12 mouse cellular contexts compared by ENCODE assay signal in the genomic region with DNA sequence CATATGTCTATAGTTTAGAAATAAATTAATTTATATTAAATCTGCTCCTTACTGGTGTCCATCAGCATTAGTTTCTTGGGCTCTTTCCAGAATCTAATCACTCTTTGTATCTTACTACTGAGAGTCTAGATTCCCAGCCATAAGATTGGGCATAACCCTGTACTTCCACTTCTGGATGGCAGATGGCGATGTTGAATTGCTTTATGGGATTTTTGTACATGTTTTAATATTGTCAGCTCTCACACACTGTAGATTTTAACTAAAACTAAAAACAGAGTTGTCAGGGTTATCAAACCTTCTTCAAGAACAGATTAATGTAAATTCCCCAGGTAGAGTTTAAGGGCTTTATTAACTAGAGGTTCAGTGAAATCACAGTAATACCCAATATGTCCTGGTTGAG.
DNase-seq lines count a peak whose midpoint lies in the region; ATAC-seq and TF ChIP-seq lines count a peak whose summit lies in the region.
"Had no signal": no experiment of that assay in that cellular context is flagged by ENCODE, and none has a peak within 500 bp of the region (broad histone marks: within the 10 kb centered on the region; RNA-seq: fewer than 3 reads in every experiment).

No protein-coding gene starts in this region.

- no peak for TF ChIP-seq EP300 in MEL (IDR thresholded peaks at IDR 0.05; ENCODE audit: low read depth in 1 of 2, low read length in 2 of 2)

- no peak for TF ChIP-seq POLR2A in MEL (IDR thresholded peaks at IDR 0.05; ENCODE audit: control insufficient read depth in 1 of 2, insufficient read depth in 1 of 2, low read depth in 1 of 2, low read length in 2 of 2, poor library complexity in 1 of 2)

- no peaks in the 10 kb centered on the region for H3K27me3 ChIP-seq in embryonic facial prominence, embryonic 11.5 days (ENCODE audit: control insufficient read depth, insufficient read depth, low read length)
- H3K27me3 ChIP-seq in embryonic facial prominence, embryonic 10.5 days (replicated peaks; ENCODE audit: low read depth, poor library complexity, severe bottlenecking): no peaks in the 10 kb centered on the region
- H3K27me3 ChIP-seq in MEL (ENCODE audit: control insufficient read depth in 1 of 2, insufficient read depth in 2 of 2, low read length in 2 of 2): no peaks in the 10 kb centered on the region
- H3K27me3 ChIP-seq: embryonic facial prominence, embryonic 12.5 days; limb, embryonic 15.5 days had no signal

- peak; percentile 6 for TF ChIP-seq RAD21 in MEL (IDR thresholded peaks at IDR 0.05; ENCODE audit: low read depth, low read length)

- peak in 1 of 3 experiments; percentile 12; a peak in 1 of 6 replicates for TF ChIP-seq CTCF in MEL (IDR thresholded peaks at IDR 0.05 in 2 of 3, conservative IDR thresholded peaks at IDR 0.05 in 1 of 3; ENCODE audit: control insufficient read depth in 1 of 3, insufficient read depth in 1 of 3, low read depth in 2 of 3, low read length in 3 of 3, poor library complexity in 1 of 3, severe bottlenecking in 1 of 3)

- DNase-seq in embryonic facial prominence, embryonic 11.5 days (ENCODE audit: low spot score): peak; percentile 56
- DNase-seq in embryonic facial prominence, embryonic 10.5 days (ENCODE audit: low spot score): no peak
- peak; percentile 3 to 10 for DNase-seq in kidney, postnatal 4 days
- no peak for DNase-seq in kidney, adult 11 months
- peak; percentile 69 for DNase-seq in 3T3-L1 (ENCODE audit: low read depth, low spot score)
- no peak for DNase-seq in MEL (ENCODE audit: low read depth, low spot score)
- no peak for DNase-seq in ovary, postnatal 10 days (ENCODE audit: low spot score)
- no peak for DNase-seq in heart, adult 8-10 months (ENCODE audit: low spot score)
- DNase-seq: gastrocnemius, postnatal 36 days; right cerebral cortex, postnatal 4 days had no signal

- H3K9ac ChIP-seq in embryonic facial prominence, embryonic 11.5 days (replicated peaks; ENCODE audit: low read length): no peak overlapping the region
- H3K9ac ChIP-seq in MEL (ENCODE audit: control insufficient read depth, low read depth, low read length, poor library complexity, severe bottlenecking): no peak overlapping the region
- H3K9ac ChIP-seq: embryonic facial prominence, embryonic 12.5 days; limb, embryonic 15.5 days had no signal

- no peaks in the 10 kb centered on the region for H3K79me2 ChIP-seq in MEL (ENCODE audit: control insufficient read depth, insufficient read depth, low read length, poor library complexity)

- H3K36me3 ChIP-seq in embryonic facial prominence, embryonic 11.5 days (replicated peaks; ENCODE audit: control insufficient read depth, insufficient read depth, low read depth, low read length): no peaks in the 10 kb centered on the region
- H3K36me3 ChIP-seq in embryonic facial prominence, embryonic 10.5 days (replicated peaks): no peaks in the 10 kb centered on the region
- H3K36me3 ChIP-seq in MEL (ENCODE audit: control insufficient read depth in 1 of 2, insufficient read depth in 2 of 2, low read length in 2 of 2): no peaks in the 10 kb centered on the region
- H3K36me3 ChIP-seq: embryonic facial prominence, embryonic 12.5 days; limb, embryonic 15.5 days had no signal

- H3K9me3 ChIP-seq in embryonic facial prominence, embryonic 11.5 days (replicated peaks; ENCODE audit: control insufficient read depth, low read length): no peaks in the 10 kb centered on the region
- peaks cover 13% of the 10 kb centered on the region for H3K9me3 ChIP-seq in embryonic facial prominence, embryonic 10.5 days
- H3K9me3 ChIP-seq in MEL (replicated peaks; ENCODE audit: insufficient read depth, low read length): no peaks in the 10 kb centered on the region
- H3K9me3 ChIP-seq: embryonic facial prominence, embryonic 12.5 days; limb, embryonic 15.5 days had no signal

- no peak overlapping the region for H3K4me3 ChIP-seq in embryonic facial prominence, embryonic 11.5 days (ENCODE audit: low read depth, low read length)
- H3K4me3 ChIP-seq in embryonic facial prominence, embryonic 10.5 days: no peak overlapping the region
- H3K4me3 ChIP-seq in MEL (ENCODE audit: control insufficient read depth in 1 of 2, insufficient read depth in 1 of 2, low read depth in 2 of 2, low read length in 2 of 2): no peak overlapping the region
- H3K4me3 ChIP-seq: embryonic facial prominence, embryonic 12.5 days; limb, embryonic 15.5 days had no signal

- ATAC-seq in embryonic facial prominence, embryonic 11.5 days (replicated peaks; ENCODE audit: insufficient number of reproducible peaks, low FRiP score, low TSS enrichment, low read depth): no peak

- H3K27ac ChIP-seq in embryonic facial prominence, embryonic 11.5 days (replicated peaks; ENCODE audit: low read depth, low read length): no peak overlapping the region
- no peak overlapping the region for H3K27ac ChIP-seq in embryonic facial prominence, embryonic 10.5 days (replicated peaks)
- H3K27ac ChIP-seq in MEL (ENCODE audit: control insufficient read depth, low read depth, low read length): no peak overlapping the region
- H3K27ac ChIP-seq: embryonic facial prominence, embryonic 12.5 days; limb, embryonic 15.5 days had no signal

- H3K4me2 ChIP-seq in embryonic facial prominence, embryonic 11.5 days (ENCODE audit: low read depth, low read length): no peak overlapping the region
- H3K4me2 ChIP-seq: embryonic facial prominence, embryonic 12.5 days; limb, embryonic 15.5 days had no signal

- H3K4me1 ChIP-seq in embryonic facial prominence, embryonic 11.5 days (ENCODE audit: control insufficient read depth, insufficient read depth, low read length): no peaks in the 10 kb centered on the region
- H3K4me1 ChIP-seq in embryonic facial prominence, embryonic 10.5 days: peaks cover 18% of the 10 kb centered on the region
- no peaks in the 10 kb centered on the region for H3K4me1 ChIP-seq in MEL (ENCODE audit: control insufficient read depth in 1 of 2, insufficient read depth in 2 of 2, low read length in 2 of 2)
- H3K4me1 ChIP-seq: embryonic facial prominence, embryonic 12.5 days had no signal

- WGBS in embryonic facial prominence, embryonic 11.5 days: 11% methylated on average over 1 of the region's 1 CpGs
- 8% methylated on average over 1 of the region's 1 CpGs for WGBS in embryonic facial prominence, embryonic 10.5 days

TF ChIP-seq in MEL, 35 proteins besides CTCF, POLR2A, EP300 and RAD21:
- no peak for TF ChIP-seq MAFK (IDR thresholded peaks at IDR 0.05; ENCODE audit: borderline replicate concordance, low read depth, low read length)
- no peak for TF ChIP-seq CHD2 (IDR thresholded peaks at IDR 0.05; ENCODE audit: low read length)
- TF ChIP-seq KAT2A (conservative IDR thresholded peaks at IDR 0.05; ENCODE audit: low read depth, low read length): no peak
- TF ChIP-seq SMC3 (IDR thresholded peaks at IDR 0.05; ENCODE audit: low read depth, low read length): 0 out of 2 replicates have a peak, but pooled peaks have one; percentile 19

Comparison
In these comparisons a context has a peak if more than half of its experiments do, and no peak if none do; other contexts are left out.
1. DNase-seq: peak in embryonic facial prominence, embryonic 11.5 days (single experiment), kidney, postnatal 4 days (2 of 2) and 3T3-L1 (single experiment); none in embryonic facial prominence, embryonic 10.5 days (single experiment), kidney, adult 11 months (single experiment), MEL (single experiment), ovary, postnatal 10 days (single experiment) and heart, adult 8-10 months (single experiment).